Mouse (Mus musculus) urinary bladder, postnatal 25 days (tissue): ENCODE results near the gene Izumo1.

Source experiments
- DNase-seq: peaks from one replicate; pipeline ENCODE4 v3.0.0; 2022; ENCODE audit warnings: low spot score

Izumo1 gene

DNA sequence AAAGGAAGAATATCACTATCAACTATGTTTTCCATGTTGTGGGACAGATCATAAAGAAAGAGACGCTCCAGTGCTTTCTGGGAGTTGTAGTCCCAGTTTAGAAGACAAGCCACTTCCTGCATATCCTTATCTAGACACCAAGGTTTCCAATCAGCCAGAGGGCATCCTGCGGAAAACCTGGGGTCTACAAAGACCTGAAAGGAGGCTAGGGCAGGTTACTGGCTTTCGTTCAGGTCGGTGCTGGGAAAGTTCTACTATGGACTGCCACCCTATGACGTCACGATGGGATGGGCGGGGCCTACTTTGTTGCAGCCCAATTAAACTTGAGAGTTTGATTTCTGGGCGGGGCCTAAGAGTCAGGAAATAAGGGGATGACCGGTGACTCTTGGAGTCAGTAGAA lies at the start of gene Izumo1:
TSS of gene Izumo1 (plus strand) at position 369 of the 400 bp plus-strand sequence.
- DNase-seq: no peak

DNA sequence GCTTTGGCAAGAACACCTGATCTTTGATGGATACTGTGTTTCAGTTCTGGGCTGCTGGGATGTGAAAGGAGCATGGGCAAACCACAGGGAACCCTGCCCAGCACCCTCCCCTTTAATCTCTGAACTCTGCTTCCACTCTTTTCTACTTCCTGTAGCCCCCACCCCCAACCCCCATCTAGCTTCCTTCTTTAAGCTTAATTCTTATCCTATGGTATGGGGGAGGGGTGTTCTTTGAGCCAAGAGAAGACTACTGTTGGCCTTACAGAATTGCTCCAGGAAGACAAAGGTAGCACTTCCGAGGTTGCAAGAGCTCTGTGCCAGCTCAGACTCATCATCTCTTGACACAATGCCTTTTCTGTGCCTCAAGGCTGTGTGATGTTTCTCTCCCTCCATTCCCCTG lies 49.6 kb upstream of the Izumo1 start:
- DNase-seq: no peak

DNA sequence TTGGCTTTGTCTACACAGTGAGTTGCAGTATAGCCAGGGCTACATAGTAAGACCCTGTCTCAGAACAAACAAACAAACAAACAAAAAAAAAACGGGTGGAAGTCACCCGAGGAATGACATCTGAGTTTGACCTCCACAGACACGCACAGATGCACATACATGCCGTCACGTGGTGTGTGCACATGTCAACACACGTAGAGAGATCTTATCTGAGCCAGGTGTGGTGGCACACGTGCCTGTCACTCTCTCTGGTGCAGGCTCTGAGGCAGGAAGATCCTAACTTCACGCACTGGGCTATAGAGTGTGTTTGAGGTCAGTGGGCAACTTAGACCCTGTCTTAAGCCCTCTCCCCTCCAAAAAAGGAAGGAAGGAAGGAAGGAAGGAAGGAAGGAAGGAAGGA lies 47.7 kb upstream of the Izumo1 start:
- no peak for DNase-seq

DNA sequence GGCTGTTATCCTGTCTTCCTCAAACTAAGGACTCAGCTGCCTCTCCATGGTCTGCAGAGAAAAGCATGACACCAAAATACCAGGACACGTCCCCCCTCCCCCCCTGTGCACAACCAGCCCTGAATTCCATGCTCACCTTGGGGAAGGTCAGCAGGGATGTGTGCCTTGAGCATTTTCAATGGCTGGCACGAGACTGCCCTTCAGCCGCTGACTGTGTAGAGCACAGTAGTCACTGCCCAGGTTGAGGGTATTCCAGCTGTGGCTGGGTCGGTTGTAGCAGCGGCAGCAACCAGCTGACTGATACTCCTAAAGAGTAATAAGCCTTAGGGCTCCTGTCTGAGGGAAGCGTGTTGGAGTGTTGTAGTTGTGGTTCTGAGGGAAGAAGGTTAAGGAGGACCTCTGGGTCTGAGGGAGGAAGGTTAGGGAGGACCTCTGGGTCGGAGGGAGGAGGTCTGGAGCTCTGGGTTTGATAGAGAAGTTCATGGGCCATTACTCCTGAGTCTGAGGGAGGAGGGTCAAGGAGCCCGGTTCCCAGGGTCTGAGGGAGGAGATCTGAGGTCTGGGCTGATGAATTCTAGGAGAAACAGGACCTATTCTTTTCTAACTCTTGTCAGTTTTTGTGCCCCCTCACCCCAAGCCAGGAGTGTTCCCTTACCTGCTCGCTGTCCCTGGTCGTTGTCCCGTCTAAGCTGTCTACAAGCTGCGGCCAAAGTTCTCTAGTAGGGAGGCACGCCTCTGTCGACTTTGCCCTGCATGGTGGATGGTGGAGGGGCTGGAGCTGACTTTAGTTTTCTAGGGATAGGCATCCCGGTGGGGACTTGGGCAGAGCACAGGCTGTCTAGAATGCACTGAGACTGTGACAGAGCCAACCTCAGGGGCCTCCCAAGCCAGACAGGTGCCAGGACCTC lies 46.9 kb upstream of the Izumo1 start:
- no peak for DNase-seq

DNA sequence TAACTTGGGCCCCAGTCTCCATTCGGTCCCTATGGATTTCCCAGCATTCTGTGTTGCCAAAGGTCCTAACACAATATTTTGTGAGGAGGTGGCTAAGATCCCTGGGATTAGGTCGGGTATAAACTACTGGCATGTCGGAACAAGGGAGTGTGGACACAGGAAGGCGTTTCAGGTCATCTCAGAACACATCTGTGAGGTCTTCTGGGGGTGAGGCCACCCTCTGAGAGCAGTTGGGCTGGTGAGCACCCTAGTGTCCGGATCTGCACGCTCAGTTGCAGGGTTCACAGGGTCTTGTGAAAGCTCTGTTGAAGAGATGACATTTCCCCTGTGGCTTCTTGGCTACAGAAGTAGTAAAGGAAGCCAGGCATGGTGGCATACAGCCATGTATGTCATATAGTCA lies 35.7 kb upstream of the Izumo1 start:
- no peak for DNase-seq

DNA sequence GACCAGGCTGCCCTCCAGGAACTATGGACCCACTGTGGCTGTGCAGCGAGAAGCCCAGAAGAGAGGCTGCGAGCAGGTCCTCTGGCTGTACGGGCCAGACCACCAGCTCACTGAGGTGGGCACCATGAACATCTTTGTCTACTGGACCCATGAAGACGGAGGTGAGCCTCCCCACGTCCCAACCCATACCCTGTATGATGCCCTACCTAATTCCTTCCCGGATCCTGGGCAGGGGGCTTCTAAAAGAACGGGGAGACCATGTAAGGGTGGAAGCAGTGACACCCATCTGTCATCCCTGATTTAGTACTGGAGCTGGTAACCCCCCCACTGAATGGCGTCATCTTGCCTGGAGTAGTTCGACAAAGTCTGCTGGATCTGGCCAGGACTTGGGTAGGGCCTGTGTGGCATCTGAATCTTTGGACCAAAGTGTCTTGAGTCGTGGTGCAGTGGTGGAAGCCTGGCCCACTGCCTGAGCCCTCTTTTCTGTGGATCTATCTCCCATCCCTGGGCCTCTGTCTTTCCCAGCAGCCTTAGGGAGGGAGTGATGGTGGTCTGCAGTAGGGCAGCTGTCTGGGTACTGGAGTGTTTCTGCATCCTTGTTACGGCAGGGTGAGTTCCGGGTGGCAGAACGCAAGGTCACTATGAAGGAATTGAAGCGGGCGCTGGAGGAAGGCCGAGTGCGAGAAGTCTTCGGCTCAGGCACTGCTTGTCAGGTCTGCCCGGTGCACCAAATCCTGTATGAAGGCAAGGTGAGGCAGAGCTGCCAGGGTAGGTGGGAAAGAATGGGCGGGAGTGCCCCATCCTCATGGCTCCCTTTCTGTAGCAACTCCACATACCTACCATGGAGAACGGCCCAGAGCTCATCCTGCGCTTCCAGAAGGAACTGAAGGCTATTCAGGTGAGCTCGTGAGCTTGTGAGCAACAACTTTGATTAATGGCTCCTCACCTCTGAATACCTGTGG lies 33.7 kb upstream of the Izumo1 start:
- no peak for DNase-seq

DNA sequence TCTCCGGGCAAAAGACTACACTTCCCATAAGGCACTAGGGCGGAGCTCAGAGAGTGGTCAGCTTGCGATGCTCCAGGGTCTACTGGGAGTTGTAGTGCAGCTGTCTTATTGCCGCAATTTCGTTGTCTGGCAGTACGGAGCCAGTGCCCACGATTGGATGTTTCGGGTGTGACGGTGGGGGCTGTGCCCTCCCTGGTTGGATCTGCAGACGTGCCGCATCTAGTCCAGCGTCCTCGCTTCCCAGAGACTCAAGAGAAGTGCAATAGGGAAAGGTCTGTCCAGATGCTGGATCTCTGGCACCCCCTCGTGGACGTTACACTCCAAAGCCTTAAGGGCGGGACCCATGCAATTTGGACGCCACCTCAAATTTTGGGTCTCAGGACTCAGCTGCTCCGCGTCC lies 32.4 kb upstream of the Izumo1 start:
- peak; percentile 86 for DNase-seq

DNA sequence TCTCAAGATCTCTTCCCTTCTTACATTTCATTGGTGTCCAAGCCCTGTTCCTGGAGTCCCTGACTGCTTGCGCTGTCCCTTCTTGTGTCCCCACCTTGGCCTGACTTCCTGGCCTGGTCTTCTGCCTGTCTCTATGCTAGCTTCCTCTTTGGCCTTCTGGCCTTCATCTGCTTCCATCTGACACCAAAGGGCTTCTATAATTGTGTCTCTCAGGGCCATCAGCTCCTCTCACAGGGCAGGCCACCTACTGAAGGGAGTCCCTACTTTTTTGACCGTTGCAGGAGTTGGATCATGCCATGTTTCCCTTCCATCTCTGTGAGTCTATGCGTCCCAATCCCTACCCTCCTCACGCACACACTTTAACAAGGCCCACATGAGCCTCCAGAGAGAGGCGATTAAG lies 31.7 kb upstream of the Izumo1 start:
- DNase-seq: no peak

DNA sequence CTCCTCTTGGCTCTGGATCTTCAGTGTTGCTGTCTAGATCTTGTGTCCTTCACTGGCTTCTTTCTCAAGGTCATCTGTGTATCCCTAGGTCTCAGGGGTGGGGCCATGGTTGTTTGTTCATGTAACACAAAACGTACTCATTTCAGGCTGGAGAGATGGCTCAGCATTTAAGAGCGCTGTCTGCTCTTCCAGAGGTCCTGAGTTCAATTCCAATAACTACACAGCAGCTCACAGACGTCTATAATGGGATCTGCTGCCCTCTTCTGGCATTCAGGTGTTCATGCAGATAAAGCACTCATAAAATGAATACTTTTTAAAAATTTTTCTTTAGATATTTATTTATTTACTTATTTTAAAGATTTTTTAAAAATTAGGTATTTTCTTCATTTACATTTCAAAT lies 30.7 kb upstream of the Izumo1 start:
- DNase-seq: no peak

DNA sequence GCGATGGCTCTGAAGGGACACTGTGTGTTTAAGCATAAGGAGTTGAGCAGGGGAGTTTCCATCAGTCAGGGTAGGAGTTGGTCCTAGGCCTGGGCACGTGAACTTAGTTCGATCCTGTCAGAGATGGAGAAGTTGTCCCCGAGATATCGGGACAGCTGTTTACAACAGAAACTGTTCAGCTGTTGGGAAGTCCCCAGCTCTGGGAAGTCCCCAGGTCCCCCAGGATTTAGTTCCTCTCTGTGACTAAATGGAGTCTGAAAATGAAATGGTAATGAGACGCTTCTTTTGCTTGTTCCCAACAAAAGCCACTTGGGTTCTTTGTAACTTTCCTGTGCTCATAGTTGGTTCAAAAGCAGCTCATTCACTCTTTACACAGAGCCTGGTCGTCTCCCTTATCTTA lies 29.7 kb upstream of the Izumo1 start:
- DNase-seq: no peak

DNA sequence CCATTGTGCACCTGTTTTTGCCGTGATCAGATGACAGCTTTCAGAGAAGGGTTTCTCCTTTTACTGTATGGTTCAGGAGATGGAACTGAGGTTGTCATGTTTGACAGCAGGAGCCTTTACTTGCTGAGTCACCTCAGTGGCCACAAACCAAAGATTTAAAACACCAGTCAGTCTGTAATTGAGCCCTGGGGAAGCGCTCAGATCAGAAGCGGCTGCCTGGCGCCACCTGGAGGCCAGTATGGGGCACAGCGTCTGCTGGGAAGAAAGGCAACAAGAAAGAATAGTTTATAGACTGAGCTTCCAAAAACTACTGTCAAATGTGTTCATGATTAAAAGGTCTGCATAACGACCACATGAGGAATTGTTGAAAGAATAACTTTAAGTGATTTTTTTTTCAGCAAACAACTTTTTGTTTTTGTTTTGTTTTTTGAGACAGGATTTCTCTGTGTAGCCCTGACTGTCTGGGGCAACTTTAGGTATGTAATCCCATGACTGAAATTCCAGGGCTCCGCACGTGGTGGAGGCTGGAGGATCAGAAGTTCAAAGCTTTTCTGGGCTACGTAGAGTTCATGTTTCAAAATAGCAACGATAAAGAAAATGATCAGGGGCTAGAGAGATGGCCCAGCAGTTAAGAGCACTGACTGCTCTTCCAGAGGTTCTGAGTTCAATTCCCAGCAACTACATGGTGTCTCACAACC lies 28.3 kb upstream of the Izumo1 start:
- DNase-seq: peak; percentile 69

DNA sequence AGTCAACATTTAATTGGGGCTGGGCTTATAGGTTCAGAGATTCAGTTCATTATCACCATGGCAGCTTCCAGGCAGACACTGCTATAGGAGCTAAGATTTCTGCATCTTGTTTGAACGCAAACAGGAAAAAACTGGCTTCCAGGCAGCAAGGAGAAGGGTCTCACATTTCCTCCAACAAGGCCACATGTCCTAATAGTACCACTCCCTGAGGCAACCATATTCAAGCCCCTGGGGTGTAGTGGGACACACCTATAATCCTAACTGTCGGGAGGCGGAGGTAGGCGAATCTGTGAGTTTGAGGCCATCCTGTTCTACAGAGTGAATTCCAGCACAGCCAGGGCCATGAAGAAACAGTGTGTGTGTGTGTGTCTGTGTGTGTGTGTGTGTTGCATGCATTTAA lies 26.4 kb upstream of the Izumo1 start:
- no peak for DNase-seq

DNA sequence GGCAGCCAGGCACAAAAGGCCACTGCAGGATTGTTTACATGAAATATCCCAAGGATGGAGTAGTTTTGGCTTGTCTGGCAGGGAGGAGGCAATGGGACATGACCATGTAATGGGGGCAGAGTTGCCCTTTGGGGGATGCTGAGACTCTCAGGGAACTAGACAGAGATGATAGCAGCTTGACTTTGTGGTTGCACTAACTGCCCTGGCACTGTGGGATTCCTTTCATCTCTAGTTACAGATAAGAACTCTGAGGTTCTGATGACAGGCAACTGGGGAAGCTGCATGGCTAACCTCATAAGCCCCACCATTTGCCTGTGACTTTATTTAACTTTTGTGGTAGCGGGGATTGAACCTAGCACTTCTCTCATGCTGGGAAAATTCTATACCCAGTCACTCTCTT lies 25.5 kb upstream of the Izumo1 start:
- DNase-seq: no peak

DNA sequence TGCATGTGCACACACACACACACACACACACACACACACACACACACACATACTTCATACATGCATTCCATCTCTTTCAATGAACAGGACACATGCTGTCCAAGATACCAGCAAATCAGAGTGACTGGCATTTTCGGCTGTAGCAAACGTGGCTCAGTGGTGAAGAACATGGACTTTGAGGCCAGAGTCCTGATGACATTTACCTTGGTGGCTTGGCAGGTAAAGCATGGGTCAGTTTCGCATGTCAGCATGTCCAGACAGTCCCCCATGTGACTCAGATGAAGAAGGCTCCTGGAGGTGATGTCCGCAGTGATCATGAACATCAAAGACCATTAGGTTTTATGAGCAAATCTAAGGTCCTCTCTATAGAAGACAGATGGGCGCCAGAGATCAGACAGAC lies 24.6 kb upstream of the Izumo1 start:
- DNase-seq: no peak

DNA sequence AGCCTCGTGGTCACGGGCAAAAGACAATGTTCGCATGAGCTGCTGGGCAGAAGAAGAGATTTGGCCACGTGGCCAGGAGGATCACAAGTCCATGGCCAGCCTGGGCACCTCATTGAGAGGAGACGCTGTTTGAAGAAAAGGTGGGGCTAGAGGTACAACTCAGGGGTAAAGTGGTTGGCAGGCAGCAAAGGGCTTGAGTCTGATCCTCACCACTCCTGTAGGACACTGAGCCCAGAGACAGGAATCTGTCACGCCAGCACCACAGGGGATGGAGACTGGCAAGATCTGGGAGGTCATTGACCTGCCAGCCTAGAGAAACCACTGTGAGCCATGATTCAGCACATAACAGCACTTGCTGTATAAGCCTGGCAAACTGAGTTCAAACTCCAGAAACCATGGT lies 24.1 kb upstream of the Izumo1 start:
- DNase-seq: no peak

DNA sequence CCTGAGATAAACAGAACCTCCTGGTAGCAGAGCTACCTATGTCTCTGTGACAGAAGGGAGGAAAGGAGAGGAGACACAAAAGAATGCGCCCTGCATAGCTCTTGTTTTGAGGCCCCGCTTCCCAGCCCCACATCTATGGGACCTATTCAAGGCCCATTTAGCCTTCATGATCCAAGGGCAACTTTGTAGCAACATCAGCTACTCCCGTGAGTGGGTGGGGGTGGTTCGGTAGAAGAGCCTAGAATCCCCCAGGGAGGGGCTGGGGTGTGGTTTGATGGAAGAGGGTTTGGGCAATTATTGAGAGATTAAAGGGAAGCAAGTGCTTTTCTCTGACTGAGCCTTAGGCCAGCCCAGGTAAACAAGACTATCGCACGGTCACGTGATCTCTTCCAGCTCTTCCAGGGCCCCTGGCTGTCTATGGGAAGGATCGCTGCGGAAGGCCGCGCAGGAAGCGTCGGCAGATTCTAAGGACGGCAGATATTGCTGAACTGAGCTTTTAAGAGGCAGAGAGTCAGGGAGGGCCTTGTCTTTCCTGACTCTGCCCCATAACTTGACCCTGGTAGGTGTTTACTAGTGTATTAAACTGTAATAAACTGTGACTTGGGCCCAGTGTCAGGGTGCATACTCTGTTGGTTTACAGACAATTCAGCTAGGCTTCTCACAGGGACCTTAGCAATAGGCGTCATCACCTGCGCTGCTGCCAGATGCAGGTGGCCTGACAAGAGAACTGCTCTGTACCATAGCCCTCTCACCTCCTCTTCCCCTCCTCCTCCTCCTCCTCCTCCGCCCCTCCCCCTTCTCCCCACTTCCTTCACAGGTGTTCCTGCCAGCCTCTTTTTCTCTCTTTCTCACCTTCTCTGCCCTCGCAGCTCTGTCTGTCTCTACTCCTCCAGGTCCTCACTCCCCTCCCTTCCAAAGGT lies 22.4 kb upstream of the Izumo1 start:
- no peak for DNase-seq

DNA sequence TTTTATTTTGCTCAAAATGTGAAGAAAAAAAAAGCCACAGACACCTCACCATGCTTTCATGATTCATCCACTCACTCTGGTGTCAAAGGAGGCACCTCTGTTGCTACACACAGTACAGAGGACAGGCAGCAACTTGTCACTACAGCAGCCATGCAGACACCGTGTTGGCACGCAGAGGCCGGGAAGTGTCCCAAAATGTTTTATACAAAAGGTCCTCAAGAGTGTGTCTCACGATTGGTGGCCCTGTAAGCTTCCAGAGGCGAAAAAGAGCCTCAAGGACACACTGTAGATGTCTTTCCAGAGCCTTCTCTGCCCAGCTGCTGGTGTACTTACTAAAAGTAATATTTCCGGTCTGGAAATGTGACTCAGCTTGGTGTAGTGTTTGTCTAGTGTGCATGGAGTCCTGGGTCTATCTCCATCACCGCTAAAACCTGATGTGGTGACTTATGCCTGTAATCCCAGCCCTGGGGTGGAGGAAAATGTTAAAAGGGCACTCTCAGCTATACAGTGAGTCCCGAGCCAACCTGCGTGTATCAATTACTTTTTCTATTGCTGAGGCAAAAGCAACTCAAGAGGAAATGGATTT lies 15.8 kb upstream of the Izumo1 start:
- DNase-seq: no peak

DNA sequence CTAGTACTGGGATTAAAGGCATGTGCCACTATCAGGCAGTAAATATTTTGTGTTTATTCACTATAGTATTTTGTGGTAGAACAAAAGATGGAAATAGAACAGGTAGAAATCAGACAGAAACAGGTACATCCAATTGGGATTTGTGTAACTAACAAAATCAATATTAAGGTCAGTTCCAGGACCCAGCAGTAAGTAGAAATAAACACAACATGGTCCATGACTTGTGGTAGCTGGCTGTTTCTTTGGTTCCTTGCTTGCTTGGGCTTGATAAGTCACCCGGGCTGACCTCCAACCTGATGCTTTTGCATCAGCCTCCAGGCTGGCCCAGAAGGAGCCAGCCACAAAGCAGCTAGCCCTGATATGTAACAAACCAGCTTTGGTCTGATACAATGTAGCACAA lies 12.1 kb upstream of the Izumo1 start:
- DNase-seq: no peak

DNA sequence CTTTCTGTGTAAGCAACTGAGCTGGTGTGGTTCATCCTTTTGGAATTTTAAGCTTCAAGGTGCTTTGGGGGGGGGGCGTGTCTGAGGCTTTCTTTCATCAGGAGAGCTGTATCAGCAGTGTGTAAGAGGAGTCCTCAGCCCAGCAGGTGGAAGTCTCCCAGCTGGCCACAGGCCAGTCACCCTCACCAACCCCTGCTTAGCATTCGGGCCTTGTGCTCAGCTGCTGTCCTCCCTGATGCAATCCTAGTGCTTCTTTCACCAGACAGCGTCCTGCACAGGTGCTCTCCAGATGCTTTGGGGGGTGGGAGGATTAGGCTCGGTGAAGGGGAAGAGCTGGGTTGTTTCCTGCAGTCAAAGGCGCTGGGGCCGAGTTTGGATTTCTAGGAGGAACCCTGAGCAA lies 5.3 kb upstream of the Izumo1 start:
- DNase-seq: no peak

DNA sequence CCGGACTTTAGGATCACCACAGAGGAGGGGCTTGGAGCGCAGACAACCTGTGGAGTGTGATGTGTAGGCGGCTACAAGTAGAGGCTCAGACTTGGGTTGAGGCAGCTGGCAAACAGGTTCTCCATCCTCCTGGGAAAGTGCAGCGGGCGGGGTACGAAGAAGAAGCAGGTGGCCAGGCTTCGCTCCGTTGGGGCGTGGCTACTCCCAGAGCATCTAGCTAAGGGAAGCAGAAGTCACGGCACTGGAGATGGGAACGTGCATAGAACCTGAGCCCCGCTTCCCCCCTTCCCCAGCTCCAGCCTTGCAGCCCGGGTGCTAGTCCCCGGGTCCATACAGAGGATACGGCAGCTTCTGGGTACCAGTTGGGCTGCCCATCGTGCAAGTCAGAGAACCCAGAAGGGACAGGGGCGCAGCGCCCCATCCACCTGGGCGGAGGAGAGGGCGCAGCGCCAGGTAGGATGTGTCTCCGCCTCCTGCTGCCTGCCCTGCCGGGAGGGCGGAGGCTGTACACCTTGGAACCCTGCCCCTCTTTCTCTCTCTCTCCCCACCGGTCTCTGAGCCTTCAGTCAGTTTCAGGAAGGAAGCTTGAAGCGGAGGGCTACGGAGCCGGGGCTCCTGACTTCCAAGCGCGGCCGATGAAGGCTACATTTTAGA lies 4.4 kb upstream of the Izumo1 start, which contains the start of gene Fut1:
TSS of gene Fut1 (plus strand) at position 248 of the 654 bp plus-strand sequence.
- no peak for DNase-seq
